Mouse (Mus musculus): ENCODE data around the gene Plxnc1.

Plxnc1 gene

GRCm38 (mm10) chr10:94905689-94906473, 38.8 kb downstream of the Plxnc1 start:
- Histone ChIP-seq H3K9me3 (ENCODE audit: low read length) (no peaks in the 10 kb centered on the region), H3K4me1 (replicated peaks; ENCODE audit: low read depth, low read length) (0 out of 2 replicates have a peak, but pooled peaks cover 10% of the 10 kb centered on the region), H3K4me3 (replicated peaks; ENCODE audit: low read length) (peak overlapping the region; percentile 27; the same call in 1 of the 2 replicates), H3K27me3 (ENCODE audit: insufficient read depth, low read length) (peaks cover 7% of the 10 kb centered on the region; the same call in 1 of the 2 replicates), H3K36me3 (ENCODE audit: insufficient read depth, low read length) (no peaks in the 10 kb centered on the region)
- TF ChIP-seq POU5F1 (IDR thresholded peaks at IDR 0.05; ENCODE audit: borderline replicate concordance, low read length), result no peak
- no peak for TF ChIP-seq NANOG (IDR thresholded peaks at IDR 0.05; ENCODE audit: borderline replicate concordance, low read length)
- no peak for TF ChIP-seq CTCF (conservative IDR thresholded peaks at IDR 0.05; ENCODE audit: low read length)

DNA sequence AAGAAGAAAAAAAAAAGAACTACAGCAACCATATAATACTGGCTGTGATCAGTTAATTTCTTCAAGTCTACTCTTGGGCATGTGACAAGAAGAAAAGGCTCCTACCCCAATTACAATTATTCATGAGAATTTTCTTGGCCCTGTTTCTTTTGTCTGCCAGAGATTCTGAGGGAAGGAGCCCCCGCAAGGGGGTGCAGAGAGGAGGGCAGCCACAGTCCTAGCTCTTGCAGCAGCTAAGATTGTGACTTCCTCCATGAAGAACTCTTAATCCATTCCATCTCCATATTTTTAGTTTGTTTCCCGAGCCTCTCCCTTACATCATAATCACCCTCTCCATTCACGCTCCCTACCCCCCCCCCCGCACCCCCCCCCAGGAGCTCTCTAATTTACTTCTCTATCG, 39.4 kb downstream of the Plxnc1 start:
- no peak overlapping the region for H3K4me3 ChIP-seq (replicated peaks; ENCODE audit: low read length)
- no peaks in the 10 kb centered on the region for H3K36me3 ChIP-seq (ENCODE audit: insufficient read depth, low read length)
- H3K4me1 ChIP-seq (replicated peaks; ENCODE audit: low read depth, low read length), result 0 out of 2 replicates have a peak, but pooled peaks cover 10% of the 10 kb centered on the region
- TF ChIP-seq NANOG (IDR thresholded peaks at IDR 0.05; ENCODE audit: borderline replicate concordance, low read length), result no peak
- TF ChIP-seq CTCF (conservative IDR thresholded peaks at IDR 0.05; ENCODE audit: low read length), result no peak
- TF ChIP-seq POU5F1 (IDR thresholded peaks at IDR 0.05; ENCODE audit: borderline replicate concordance, low read length), result no peak
- no peaks in the 10 kb centered on the region for H3K9me3 ChIP-seq (ENCODE audit: low read length)
- H3K27me3 ChIP-seq (ENCODE audit: insufficient read depth, low read length), result peaks cover 7% of the 10 kb centered on the region; the same call in 1 of the 2 replicates

GRCm38 (mm10) chr10:94896950-94897349, 47.7 kb downstream of the Plxnc1 start:
- peaks cover 24% of the 10 kb centered on the region for H3K9me3 ChIP-seq (ENCODE audit: low read length)
- TF ChIP-seq POU5F1 (IDR thresholded peaks at IDR 0.05; ENCODE audit: borderline replicate concordance, low read length) (no peak), CTCF (conservative IDR thresholded peaks at IDR 0.05; ENCODE audit: low read length) (no peak), NANOG (IDR thresholded peaks at IDR 0.05; ENCODE audit: borderline replicate concordance, low read length) (no peak)
- no peaks in the 10 kb centered on the region for H3K36me3 ChIP-seq (ENCODE audit: insufficient read depth, low read length)
- H3K27me3 ChIP-seq (ENCODE audit: insufficient read depth, low read length), result no peaks in the 10 kb centered on the region
- H3K4me1 ChIP-seq (replicated peaks; ENCODE audit: low read depth, low read length), result peaks cover 4% of the 10 kb centered on the region; the same call in 1 of the 2 replicates
- H3K4me3 ChIP-seq (replicated peaks; ENCODE audit: low read length), result no peak overlapping the region

GRCm38 (mm10) chr10:94896311-94896710, 48.3 kb downstream of the Plxnc1 start:
- peaks cover 4% of the 10 kb centered on the region; the same call in 1 of the 2 replicates for H3K4me1 ChIP-seq (replicated peaks; ENCODE audit: low read depth, low read length)
- TF ChIP-seq POU5F1 (IDR thresholded peaks at IDR 0.05; ENCODE audit: borderline replicate concordance, low read length) (no peak), CTCF (conservative IDR thresholded peaks at IDR 0.05; ENCODE audit: low read length) (no peak), NANOG (IDR thresholded peaks at IDR 0.05; ENCODE audit: borderline replicate concordance, low read length) (no peak)

GRCm38 (mm10) chr10:94895876-94896275, 48.8 kb downstream of the Plxnc1 start:
- no peak for TF ChIP-seq POU5F1 (IDR thresholded peaks at IDR 0.05; ENCODE audit: borderline replicate concordance, low read length)
- H3K4me1 ChIP-seq (replicated peaks; ENCODE audit: low read depth, low read length), result peaks cover 4% of the 10 kb centered on the region; the same call in 1 of the 2 replicates
- H3K27me3 ChIP-seq (ENCODE audit: insufficient read depth, low read length), result no peaks in the 10 kb centered on the region
- H3K36me3 ChIP-seq (ENCODE audit: insufficient read depth, low read length), result no peaks in the 10 kb centered on the region
- H3K9me3 ChIP-seq (ENCODE audit: low read length), result peaks cover 24% of the 10 kb centered on the region
- H3K4me3 ChIP-seq (replicated peaks; ENCODE audit: low read length), result no peak overlapping the region

More at GRCm38 (mm10) chr10:94896311-94896710, 48.3 kb downstream of the Plxnc1 start:
- no peaks in the 10 kb centered on the region for H3K36me3 ChIP-seq (ENCODE audit: insufficient read depth, low read length)
- peaks cover 24% of the 10 kb centered on the region for H3K9me3 ChIP-seq (ENCODE audit: low read length)
- H3K27me3 ChIP-seq (ENCODE audit: insufficient read depth, low read length), result no peaks in the 10 kb centered on the region
- no peak overlapping the region for H3K4me3 ChIP-seq (replicated peaks; ENCODE audit: low read length)

DNA sequence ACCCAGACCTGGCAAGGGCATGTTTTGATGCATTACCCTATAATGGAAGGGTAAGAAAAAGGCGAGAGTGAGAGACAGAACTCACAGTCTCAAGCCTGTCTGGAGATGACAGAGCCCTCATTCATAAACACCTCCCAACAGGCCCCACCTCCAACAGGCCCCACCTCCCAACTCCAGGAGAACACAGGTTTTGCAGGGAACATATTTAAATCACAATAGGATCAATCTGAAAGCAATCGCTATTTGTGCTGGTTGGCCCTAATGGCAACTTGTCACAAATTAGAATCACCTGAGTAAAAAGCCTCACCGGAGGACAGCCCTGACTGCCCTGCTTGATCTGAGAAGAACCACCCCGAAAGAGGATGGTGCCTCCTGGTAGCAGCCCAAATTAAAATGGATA, 54.9 kb downstream of the Plxnc1 start:
- no peak overlapping the region for H3K4me3 ChIP-seq (replicated peaks; ENCODE audit: low read length)
- peaks cover 14% of the 10 kb centered on the region for H3K4me1 ChIP-seq (replicated peaks; ENCODE audit: low read depth, low read length)
- H3K27me3 ChIP-seq (ENCODE audit: insufficient read depth, low read length), result no peaks in the 10 kb centered on the region
- TF ChIP-seq CTCF (conservative IDR thresholded peaks at IDR 0.05; ENCODE audit: low read length) (no peak), NANOG (IDR thresholded peaks at IDR 0.05; ENCODE audit: borderline replicate concordance, low read length) (peak; percentile 84; the same call in 1 of the 2 replicates)
- H3K9me3 ChIP-seq (ENCODE audit: low read length), result peaks cover 15% of the 10 kb centered on the region
- 0 out of 2 replicates have a peak, but pooled peaks cover 2% of the 10 kb centered on the region for H3K36me3 ChIP-seq (ENCODE audit: insufficient read depth, low read length)

DNA sequence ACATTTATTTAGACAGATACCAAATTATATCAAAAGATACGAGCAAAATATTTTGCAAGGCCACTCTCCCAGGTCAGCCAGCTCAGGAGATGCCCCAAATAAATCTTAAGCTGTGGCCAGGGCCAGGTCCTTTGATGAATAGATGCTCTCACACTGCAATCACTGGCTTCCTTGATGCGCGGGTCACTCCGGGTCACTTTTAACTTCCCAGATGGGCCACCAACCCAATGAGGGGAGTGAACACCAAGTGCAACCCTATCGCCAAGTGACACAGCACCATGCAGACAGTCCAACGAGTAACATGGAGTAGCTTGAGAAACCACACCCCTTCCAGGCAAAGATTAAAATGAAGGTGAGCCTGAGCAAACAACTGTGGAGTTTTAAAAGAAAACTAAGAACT, 61.4 kb downstream of the Plxnc1 start:
- Histone ChIP-seq H3K36me3 (ENCODE audit: insufficient read depth, low read length) (no peaks in the 10 kb centered on the region), H3K4me1 (replicated peaks; ENCODE audit: low read depth, low read length) (no peaks in the 10 kb centered on the region), H3K27me3 (ENCODE audit: insufficient read depth, low read length) (no peaks in the 10 kb centered on the region), H3K4me3 (replicated peaks; ENCODE audit: low read length) (no peak overlapping the region), H3K9me3 (ENCODE audit: low read length) (peaks cover 2% of the 10 kb centered on the region)
- TF ChIP-seq CTCF (conservative IDR thresholded peaks at IDR 0.05; ENCODE audit: low read length) (no peak), NANOG (IDR thresholded peaks at IDR 0.05; ENCODE audit: borderline replicate concordance, low read length) (no peak), POU5F1 (IDR thresholded peaks at IDR 0.05; ENCODE audit: borderline replicate concordance, low read length) (no peak)

DNA sequence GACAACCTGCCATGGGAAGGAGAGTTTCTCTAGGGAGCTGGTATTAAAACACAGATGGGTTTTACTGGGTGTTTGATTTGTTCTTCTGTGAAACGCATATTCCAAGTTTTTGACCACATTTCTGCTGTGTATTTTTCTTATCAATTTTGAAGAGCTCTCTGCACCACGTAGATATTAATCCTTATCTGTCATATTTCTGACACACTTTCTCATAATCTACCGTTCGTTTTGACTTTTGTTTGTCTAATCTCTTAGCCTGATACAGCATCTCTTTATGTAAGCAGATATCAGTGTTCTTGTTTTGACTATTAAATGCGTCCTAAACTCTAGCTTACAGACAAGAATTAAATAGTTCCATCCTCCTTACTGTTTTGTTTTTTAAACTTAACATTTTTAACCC, 73.1 kb downstream of the Plxnc1 start:
- no peak overlapping the region for H3K4me3 ChIP-seq (replicated peaks; ENCODE audit: low read length)
- no peaks in the 10 kb centered on the region for H3K36me3 ChIP-seq (ENCODE audit: insufficient read depth, low read length)
- no peaks in the 10 kb centered on the region for H3K4me1 ChIP-seq (replicated peaks; ENCODE audit: low read depth, low read length)
- H3K27me3 ChIP-seq (ENCODE audit: insufficient read depth, low read length), result no peaks in the 10 kb centered on the region
- no peak for TF ChIP-seq POU5F1 (IDR thresholded peaks at IDR 0.05; ENCODE audit: borderline replicate concordance, low read length)
- no peak for TF ChIP-seq NANOG (IDR thresholded peaks at IDR 0.05; ENCODE audit: borderline replicate concordance, low read length)
- TF ChIP-seq CTCF (conservative IDR thresholded peaks at IDR 0.05; ENCODE audit: low read length), result no peak
- peaks cover 5% of the 10 kb centered on the region; the same call in 1 of the 2 replicates for H3K9me3 ChIP-seq (ENCODE audit: low read length)

Data from E14TG2a.4 (cell line).